ENCODE assay signal across 19 mouse cellular contexts in the genomic region with DNA sequence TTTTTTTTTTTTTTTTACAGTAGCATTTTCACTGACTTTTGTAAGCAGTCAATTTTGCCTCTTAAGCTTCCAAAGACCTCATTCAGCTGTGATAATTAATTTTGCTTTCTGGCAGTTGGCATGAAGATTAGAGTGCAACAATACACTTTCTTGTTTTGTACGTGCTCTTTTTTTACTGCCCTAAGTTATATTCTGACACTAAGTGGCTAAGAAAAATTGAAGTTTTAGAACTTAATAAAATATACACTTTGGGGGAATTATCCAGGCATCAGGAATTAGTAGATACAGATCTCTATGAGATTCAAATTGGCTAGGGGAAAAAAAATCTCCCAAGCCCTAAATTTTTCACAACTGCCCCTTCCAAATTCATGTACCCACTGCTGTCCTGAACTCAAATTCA.
DNase-seq lines count a peak whose midpoint lies in the region; ATAC-seq and TF ChIP-seq lines count a peak whose summit lies in the region.
"Had no signal": no experiment of that assay in that cellular context is flagged by ENCODE, and none has a peak within 500 bp of the region (broad histone marks: within the 10 kb centered on the region; RNA-seq: fewer than 3 reads in every experiment).

No protein-coding gene starts in this region.

- TF ChIP-seq CTCF in liver, adult 2 months (IDR thresholded peaks at IDR 0.05; ENCODE audit: low read depth, low read length), result no peak
- TF ChIP-seq CTCF in lung, adult 2 months (IDR thresholded peaks at IDR 0.05; ENCODE audit: insufficient read depth, low read length), result no peak

- DNase-seq in forebrain, embryonic 10.5 days (ENCODE audit: extremely low spot score, low spot score), result no peak
- no peak for DNase-seq in forebrain, embryonic 14.5 days (ENCODE audit: low spot score)
- no peak for DNase-seq in liver, adult 2 months (ENCODE audit: extremely low read depth, low read depth, low spot score)
- DNase-seq in liver, result no peak
- no peak for DNase-seq in embryonic facial prominence, embryonic 10.5 days (ENCODE audit: low spot score)
- DNase-seq in liver, embryonic 13.5 days, result no peak
- DNase-seq in kidney, postnatal 14 days, result no peak
- no peak for DNase-seq in lung, adult 2 months
- DNase-seq: cerebellum, adult 18-20 months; cerebellum, postnatal 36 days; gastrocnemius, postnatal 25 days; kidney, adult 11 months; left cerebral cortex, postnatal 4 days; spleen, adult 18-20 months; thymus, adult 18-20 months had no signal

- peak overlapping the region; percentile 85 for H3K27ac ChIP-seq in forebrain, embryonic 10.5 days
- H3K27ac ChIP-seq in forebrain, embryonic 14.5 days (ENCODE audit: low read depth, low read length), result no peak overlapping the region
- no peak overlapping the region for H3K27ac ChIP-seq in liver, adult 2 months (replicated peaks; ENCODE audit: insufficient read depth, low read depth, low read length)
- no peak overlapping the region; the same call in 1 of the 2 replicates for H3K27ac ChIP-seq in embryonic facial prominence, embryonic 10.5 days (replicated peaks)
- H3K27ac ChIP-seq in liver, embryonic 13.5 days, result no peak overlapping the region
- H3K27ac ChIP-seq: embryonic facial prominence, embryonic 13.5 days; kidney, postnatal 0 days; layer of hippocampus, adult 2 months had no signal

- peaks cover 6% of the 10 kb centered on the region; the same call in 1 of the 2 replicates for H3K79me2 ChIP-seq in liver, adult 2 months (ENCODE audit: control insufficient read depth, insufficient read depth, low read length)

- H3K4me1 ChIP-seq in forebrain, embryonic 10.5 days, result peaks cover 71% of the 10 kb centered on the region
- H3K4me1 ChIP-seq in forebrain, embryonic 14.5 days (ENCODE audit: control insufficient read depth, insufficient read depth, low read length), result peaks cover 9% of the 10 kb centered on the region
- H3K4me1 ChIP-seq in liver, adult 2 months (ENCODE audit: control insufficient read depth, insufficient read depth, low read length), result peaks cover 24% of the 10 kb centered on the region; the same call in 1 of the 2 replicates
- peaks cover 71% of the 10 kb centered on the region for H3K4me1 ChIP-seq in embryonic facial prominence, embryonic 10.5 days
- peaks cover 15% of the 10 kb centered on the region for H3K4me1 ChIP-seq in liver, embryonic 13.5 days (replicated peaks)
- no peaks in the 10 kb centered on the region for H3K4me1 ChIP-seq in lung, adult 2 months (ENCODE audit: control insufficient read depth, insufficient read depth, low read length)

- H3K36me3 ChIP-seq in forebrain, embryonic 10.5 days (replicated peaks), result no peaks in the 10 kb centered on the region
- H3K36me3 ChIP-seq in forebrain, embryonic 14.5 days (ENCODE audit: control insufficient read depth, insufficient read depth, low read length), result no peaks in the 10 kb centered on the region
- no peaks in the 10 kb centered on the region for H3K36me3 ChIP-seq in liver, adult 2 months (ENCODE audit: control insufficient read depth, insufficient read depth, low read length)
- no peaks in the 10 kb centered on the region for H3K36me3 ChIP-seq in embryonic facial prominence, embryonic 10.5 days (replicated peaks)
- H3K36me3 ChIP-seq in liver, embryonic 13.5 days, result no peaks in the 10 kb centered on the region
- H3K36me3 ChIP-seq: embryonic facial prominence, embryonic 13.5 days; heart, embryonic 12.5 days had no signal

- H3K4me2 ChIP-seq in forebrain, embryonic 14.5 days (ENCODE audit: low read length), result no peak overlapping the region
- H3K4me2 ChIP-seq in liver, embryonic 13.5 days, result peak overlapping the region; percentile 23; the same call in 1 of the 2 replicates
- H3K4me2 ChIP-seq: embryonic facial prominence, embryonic 13.5 days had no signal

- no peak for TF ChIP-seq POLR2A in liver, adult 2 months (IDR thresholded peaks at IDR 0.05; ENCODE audit: extremely low read depth, insufficient read depth, low read length)
- no peak for TF ChIP-seq POLR2A in lung, adult 2 months (IDR thresholded peaks at IDR 0.05; ENCODE audit: borderline replicate concordance, extremely low read depth, low read depth, low read length)

- WGBS in forebrain, embryonic 10.5 days, result 3% methylated on average over 1 of the region's 1 CpGs
- WGBS in forebrain, embryonic 14.5 days, result 2% methylated on average over 1 of the region's 1 CpGs
- 20% methylated on average over 1 of the region's 1 CpGs for WGBS in liver, adult 2 months
- WGBS in embryonic facial prominence, embryonic 10.5 days, result 3% methylated on average over 1 of the region's 1 CpGs
- 39% methylated on average over 1 of the region's 1 CpGs for WGBS in liver, embryonic 13.5 days (ENCODE audit: insufficient replicate concordance)
- WGBS in lung, adult 2 months, result 34% methylated on average over 1 of the region's 1 CpGs

- no peak overlapping the region for H3K9ac ChIP-seq in forebrain, embryonic 14.5 days (ENCODE audit: low read length)
- no peak overlapping the region for H3K9ac ChIP-seq in liver, adult 2 months (ENCODE audit: low read depth, low read length)
- H3K9ac ChIP-seq in liver, embryonic 13.5 days, result no peak overlapping the region
- H3K9ac ChIP-seq: embryonic facial prominence, embryonic 13.5 days; heart, embryonic 12.5 days had no signal

- no peak for ATAC-seq in forebrain, embryonic 14.5 days
- ATAC-seq in liver, embryonic 13.5 days (ENCODE audit: low read depth), result no peak

- H3K4me3 ChIP-seq in forebrain, embryonic 10.5 days, result peak overlapping the region; percentile 39
- H3K4me3 ChIP-seq in forebrain, embryonic 14.5 days (ENCODE audit: low read depth, low read length), result no peak overlapping the region
- peak overlapping the region; percentile 2; the same call in 1 of the 2 replicates for H3K4me3 ChIP-seq in liver, adult 2 months (ENCODE audit: insufficient read depth, low read depth, low read length)
- peak overlapping the region; percentile 39 for H3K4me3 ChIP-seq in embryonic facial prominence, embryonic 10.5 days
- no peak overlapping the region for H3K4me3 ChIP-seq in liver, embryonic 13.5 days (replicated peaks)
- no peak overlapping the region for H3K4me3 ChIP-seq in lung, adult 2 months (replicated peaks; ENCODE audit: extremely low read depth, low read depth, low read length)
- H3K4me3 ChIP-seq: embryonic facial prominence, embryonic 13.5 days; heart, embryonic 12.5 days; layer of hippocampus, adult 2 months had no signal

- no peaks in the 10 kb centered on the region for H3K9me3 ChIP-seq in forebrain, embryonic 10.5 days
- H3K9me3 ChIP-seq in forebrain, embryonic 14.5 days (replicated peaks; ENCODE audit: control insufficient read depth, low read length), result no peaks in the 10 kb centered on the region
- no peaks in the 10 kb centered on the region for H3K9me3 ChIP-seq in embryonic facial prominence, embryonic 10.5 days
- no peaks in the 10 kb centered on the region for H3K9me3 ChIP-seq in liver, embryonic 13.5 days (replicated peaks)
- H3K9me3 ChIP-seq: embryonic facial prominence, embryonic 13.5 days; heart, embryonic 12.5 days had no signal

- no peaks in the 10 kb centered on the region for H3K27me3 ChIP-seq in forebrain, embryonic 10.5 days (ENCODE audit: poor library complexity, severe bottlenecking)
- H3K27me3 ChIP-seq in forebrain, embryonic 14.5 days (replicated peaks; ENCODE audit: control insufficient read depth, insufficient read depth, low read length), result no peaks in the 10 kb centered on the region
- H3K27me3 ChIP-seq in liver, adult 2 months (ENCODE audit: control insufficient read depth, insufficient read depth, low read length), result no peaks in the 10 kb centered on the region
- H3K27me3 ChIP-seq in embryonic facial prominence, embryonic 10.5 days (replicated peaks; ENCODE audit: low read depth, poor library complexity, severe bottlenecking), result no peaks in the 10 kb centered on the region
- no peaks in the 10 kb centered on the region for H3K27me3 ChIP-seq in liver, embryonic 13.5 days
- H3K27me3 ChIP-seq: embryonic facial prominence, embryonic 13.5 days; heart, embryonic 12.5 days had no signal

Comparison
In these comparisons a context has a peak if more than half of its experiments do, and no peak if none do; other contexts are left out.
1. H3K4me3 ChIP-seq: peak in forebrain, embryonic 10.5 days (single experiment), liver, adult 2 months (single experiment) and embryonic facial prominence, embryonic 10.5 days (single experiment); none in forebrain, embryonic 14.5 days (single experiment), liver, embryonic 13.5 days (single experiment) and lung, adult 2 months (single experiment).